Mouse (Mus musculus) CH12.LX (cell line): Measurements from ENCODE around the gene Epsti1.

Experiments
- BHLHE40 ChIP-seq: IDR thresholded peaks from 2 replicates; pipeline ENCODE4 v1.6.1; 2011; ENCODE audit warnings: mild to moderate bottlenecking, low read depth, low read length, improper control_type of control experiment
- CHD2 ChIP-seq: IDR thresholded peaks from 2 replicates; pipeline ENCODE4 v1.6.1; 2011; ENCODE audit warnings: low read length, improper control_type of control experiment
- CTCF ChIP-seq, 2 experiments: IDR thresholded peaks in 1 of 2; conservative IDR thresholded peaks in 1 of 2; 2 replicates each; pipeline ENCODE4 v1.5.1; 2011 to 2012; ENCODE audit warnings: low read depth in 2 of 2, low read length in 2 of 2, improper control_type of control experiment in 1 of 2, inconsistent platforms in 1 of 2, mild to moderate bottlenecking in 1 of 2, moderate library complexity in 1 of 2
- ETS1 ChIP-seq: conservative IDR thresholded peaks from 2 replicates; pipeline ENCODE4 v1.6.1; 2012; ENCODE audit warnings: low read depth, mild to moderate bottlenecking, inconsistent platforms, low read length, improper control_type of control experiment, moderate library complexity
- TCF12 ChIP-seq: IDR thresholded peaks from 2 replicates; pipeline ENCODE4 v1.6.1; 2014; ENCODE audit warnings: low read depth, mild to moderate bottlenecking, inconsistent platforms, low read length, improper control_type of control experiment
- ZKSCAN1 ChIP-seq: IDR thresholded peaks from 2 replicates; pipeline ENCODE4 v1.6.1; 2012; ENCODE audit warnings: low read depth, inconsistent platforms, low read length, improper control_type of control experiment, borderline replicate concordance

GRCm38 (mm10) chr14:77859894-77860293 lies 44.1 kb upstream of the Epsti1 start:
- TF ChIP-seq CHD2 (no peak), BHLHE40 (no peak), ZKSCAN1 (no peak), CTCF (conservative IDR thresholded peaks at IDR 0.05 in 1 of 2, IDR thresholded peaks at IDR 0.05 in 1 of 2; ENCODE audit: low read depth in 2 of 2, low read length in 2 of 2) (no peak), ETS1 (no peak), TCF12 (no peak)
